Mouse (Mus musculus) mouse embryonic stem cell (cell line): Measurements from ENCODE around the gene Cyb5b.

Experiments used
- in situ Hi-C, 2 experiments: fragments of 300-500 bp; cut with MboI; formaldehyde crosslinking; loops; 1 replicate in 1 of 2; 3 replicates in 1 of 2; pipeline ENCODE4 v1.14.3; 2019 to 2020; ENCODE audit warnings: low sequenced_read_pairs in 2 of 2, low pct_unique_long_range_greater_than_20kb in 1 of 2, mixed read lengths in 1 of 2; ENCODE audit not compliant: unreplicated experiment in 1 of 2

Cyb5b gene

GRCm38 (mm10) chr8:107156816-107157215, 6.4 kb downstream of the Cyb5b start:
- in situ Hi-C loops = no loop called here

- in situ Hi-C loops = no loop called here
These were observed 7.4 kb downstream of the Cyb5b start for GRCm38 (mm10) chr8:107157836-107158235.

DNA sequence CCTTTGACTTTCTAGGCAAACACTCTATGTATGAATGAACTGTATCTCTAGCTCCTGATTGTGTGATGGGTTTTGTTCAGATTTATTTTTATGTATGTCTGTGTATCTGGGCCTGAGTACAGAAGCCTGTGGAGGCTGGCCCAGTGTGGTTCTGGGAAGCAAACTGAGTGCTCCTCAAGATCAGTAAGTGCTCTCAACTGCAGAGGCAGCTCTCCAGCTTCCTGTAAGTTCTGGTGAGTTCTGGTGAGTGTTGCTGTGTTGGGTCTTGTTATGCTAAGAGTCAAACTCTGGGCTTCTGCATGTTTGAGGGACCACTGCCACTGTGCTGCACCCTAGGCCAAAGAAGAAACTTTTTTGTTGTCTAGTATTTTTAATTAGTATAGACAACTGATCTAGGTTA, 8.4 kb downstream of the Cyb5b start:
- in situ Hi-C loops = no loop called here

DNA sequence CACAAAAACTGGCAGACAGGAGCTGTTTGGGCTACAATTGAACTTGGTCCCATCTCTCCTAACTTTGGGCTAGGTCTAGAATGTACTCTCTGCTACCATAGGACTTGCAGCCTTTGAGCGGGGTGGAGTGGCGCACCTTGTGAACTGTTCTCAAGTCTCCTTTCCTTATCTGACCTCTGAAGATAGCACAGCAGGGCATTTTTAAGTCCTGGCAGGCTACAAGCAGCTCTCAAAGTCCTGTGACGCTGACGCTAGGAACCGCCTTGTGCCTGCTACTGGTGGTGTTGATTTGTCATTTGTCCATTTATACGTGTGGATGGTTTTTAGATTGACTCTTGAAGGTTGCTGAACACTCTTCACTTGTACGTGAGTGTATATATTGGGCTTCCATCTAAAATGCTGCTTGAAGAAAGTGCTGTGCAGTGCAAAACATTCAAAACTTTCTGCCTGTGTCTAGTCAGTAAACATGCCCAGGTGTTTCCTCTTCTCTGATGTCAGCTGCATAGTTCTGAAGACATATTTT, 13.9 kb downstream of the Cyb5b start:
- in situ Hi-C loops = no loop called here

DNA sequence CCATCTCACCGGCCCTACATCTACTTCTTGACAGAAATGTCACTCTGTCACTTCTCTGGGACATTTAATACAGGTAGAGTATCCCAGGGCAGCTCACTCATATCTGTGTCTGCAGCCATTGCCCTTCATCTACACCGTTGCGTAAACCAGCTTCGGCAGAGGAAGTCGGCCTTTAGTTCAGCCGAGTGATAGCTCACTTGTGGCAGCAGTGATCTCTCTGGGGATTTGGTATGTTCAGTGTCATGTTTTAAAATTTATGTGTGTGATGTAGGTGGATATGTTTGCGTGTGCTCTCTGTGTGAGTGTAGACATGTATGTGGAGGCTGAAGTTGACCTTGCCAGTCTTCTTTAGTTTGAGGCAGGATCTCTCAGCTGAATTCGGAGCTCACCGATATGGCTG, 15.3 kb downstream of the Cyb5b start:
- in situ Hi-C loops = loop anchor here in 1 of 2 experiments (5.0 kb wide), 1 partner anchor 43 kb away; no protein-coding TSS in a partner anchor

- in situ Hi-C loops = loop anchor here in 1 of 2 experiments (5.0 kb wide), 1 partner anchor 46 kb away; no protein-coding TSS in a partner anchor
These were observed 17.4 kb downstream of the Cyb5b start for GRCm38 (mm10) chr8:107167848-107168247.

GRCm38 (mm10) chr8:107172152-107172551, 21.7 kb downstream of the Cyb5b start:
- in situ Hi-C loops = no loop called here

DNA sequence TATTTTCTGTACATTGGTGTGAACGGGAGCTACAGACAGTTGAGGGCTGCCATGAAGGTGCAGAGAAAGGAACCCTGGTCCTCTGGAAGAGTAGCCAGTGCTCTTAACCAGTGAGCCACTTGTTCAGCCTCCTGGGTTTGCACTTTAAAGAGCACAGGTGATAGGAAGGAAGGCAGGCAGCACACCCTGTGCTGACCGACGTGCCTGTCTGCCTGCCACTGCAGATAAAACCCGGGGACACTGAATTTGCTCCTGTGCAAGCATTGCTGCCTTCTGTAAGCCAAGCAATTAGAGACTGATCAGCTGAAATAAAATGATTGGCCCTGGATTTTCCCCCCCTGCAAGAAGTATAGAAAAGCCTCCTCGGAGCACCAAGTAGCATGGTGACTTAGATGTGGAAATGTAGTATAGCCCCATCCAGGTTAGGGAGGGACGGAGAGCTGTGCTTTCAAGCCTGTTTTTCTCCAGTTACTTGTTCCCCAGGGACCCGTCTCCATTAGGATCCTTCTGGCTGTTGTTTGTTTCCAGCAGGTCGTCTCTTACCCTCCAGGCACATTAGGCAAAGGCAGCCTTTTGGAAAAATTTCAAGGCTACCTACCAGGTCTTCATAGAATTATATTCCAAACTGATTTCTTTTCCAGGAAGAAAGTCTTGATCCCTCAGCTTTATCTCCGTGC, 22.7 kb downstream of the Cyb5b start:
- in situ Hi-C loops = no loop called here

- in situ Hi-C loops = loop anchor here in 1 of 2 experiments (10.0 kb wide), 1 partner anchor 66 kb away; no protein-coding TSS in a partner anchor
These were observed 30.7 kb downstream of the Cyb5b start for GRCm38 (mm10) chr8:107181122-107181521.

DNA sequence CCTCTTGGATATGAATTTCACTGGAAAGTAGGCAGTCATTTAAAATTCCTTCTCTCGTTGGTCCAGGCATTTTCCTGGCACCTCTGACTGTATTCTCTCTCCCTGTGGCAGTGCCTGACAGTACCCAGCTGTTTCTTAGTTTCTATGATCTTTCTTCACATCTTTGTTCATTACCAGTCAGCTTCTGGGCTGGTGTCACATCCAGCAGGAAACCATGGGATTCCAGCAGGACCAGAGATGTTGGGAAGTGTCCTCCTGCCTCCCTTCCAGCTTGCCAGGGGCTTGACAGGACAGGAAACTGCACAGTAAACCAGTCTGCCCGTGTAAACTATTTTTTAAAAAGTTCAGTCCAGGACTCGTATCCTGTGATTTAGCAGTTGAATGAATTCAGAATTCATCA, 34.6 kb downstream of the Cyb5b start:
- in situ Hi-C loops = loop anchor here in 1 of 2 experiments (10.0 kb wide), 1 partner anchor 70 kb away; no protein-coding TSS in a partner anchor

GRCm38 (mm10) chr8:107186659-107187390, 36.4 kb downstream of the Cyb5b start:
- in situ Hi-C loops = loop anchor here in 1 of 2 experiments (10.0 kb wide), 1 partner anchor 72 kb away; no protein-coding TSS in a partner anchor

DNA sequence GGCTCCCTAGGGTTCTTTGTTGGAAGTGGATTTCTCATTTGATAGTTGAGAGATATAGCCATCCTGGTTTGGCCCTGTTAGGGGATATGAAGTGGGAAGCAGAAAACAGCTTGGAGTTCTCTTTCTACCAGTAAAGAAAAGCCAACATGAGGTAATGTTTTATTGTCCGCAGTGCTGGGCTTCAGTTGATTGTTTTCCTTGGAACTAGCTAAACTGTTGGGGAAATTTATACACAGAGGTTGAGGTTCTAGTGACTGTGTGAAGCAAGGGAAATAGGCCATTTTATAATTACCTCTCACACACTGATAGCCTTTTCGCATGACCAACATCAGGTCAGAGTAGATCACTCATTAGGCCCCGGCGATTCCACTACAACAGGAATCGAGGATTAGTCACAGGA, 37.2 kb downstream of the Cyb5b start:
- in situ Hi-C loops = loop anchor here in 1 of 2 experiments (10.0 kb wide), 1 partner anchor 73 kb away; no protein-coding TSS in a partner anchor

- in situ Hi-C loops = no loop called here
These were observed 42.2 kb downstream of the Cyb5b start for GRCm38 (mm10) chr8:107192631-107193030.

GRCm38 (mm10) chr8:107193331-107193730, 42.9 kb downstream of the Cyb5b start:
- in situ Hi-C loops = no loop called here

- in situ Hi-C loops = no loop called here
These were observed 44.5 kb downstream of the Cyb5b start for GRCm38 (mm10) chr8:107194786-107195451.

DNA sequence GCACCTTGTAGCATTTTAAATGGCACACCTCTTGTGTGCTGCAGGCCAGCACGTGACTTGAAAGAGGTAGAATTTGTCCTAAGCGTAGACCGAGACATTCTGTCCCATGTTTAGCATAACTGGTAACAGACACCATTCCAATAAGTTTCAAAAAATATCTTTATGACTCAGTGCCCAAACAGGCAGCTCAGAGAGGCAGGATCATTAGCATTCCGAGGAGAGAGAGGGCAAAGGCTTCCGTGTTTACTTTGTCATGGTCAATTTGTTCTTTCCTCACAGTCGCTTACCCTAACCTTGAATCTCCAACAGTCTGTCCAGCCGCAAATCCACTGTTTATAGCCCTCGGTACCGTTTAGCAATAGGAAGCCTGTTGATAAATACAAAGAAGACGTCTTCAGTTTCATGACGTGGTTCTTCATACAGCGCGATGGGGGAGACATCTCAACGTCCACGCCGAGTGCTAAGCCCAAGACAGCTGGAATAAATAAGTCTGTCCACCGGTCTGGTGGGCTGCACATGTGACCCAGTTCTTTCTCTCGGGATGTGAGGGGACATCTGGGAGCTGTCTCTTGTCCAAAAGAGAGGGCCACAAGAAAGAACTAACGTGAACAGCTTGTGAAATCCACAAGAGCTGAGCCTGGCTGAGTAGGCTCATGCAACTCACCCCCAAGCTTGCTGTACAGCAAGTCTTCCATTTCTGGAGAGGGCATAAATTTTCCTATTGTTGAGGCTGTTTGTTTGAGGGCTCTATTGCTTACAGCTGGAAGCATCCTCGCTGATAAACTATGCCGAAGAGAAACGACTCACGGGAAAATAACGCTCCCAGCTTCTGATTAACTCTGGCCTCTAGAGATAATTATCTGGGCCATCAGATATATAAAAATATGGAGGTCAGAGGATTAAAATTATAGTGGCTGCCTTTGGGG, 47.7 kb downstream of the Cyb5b start:
- in situ Hi-C loops = no loop called here

DNA sequence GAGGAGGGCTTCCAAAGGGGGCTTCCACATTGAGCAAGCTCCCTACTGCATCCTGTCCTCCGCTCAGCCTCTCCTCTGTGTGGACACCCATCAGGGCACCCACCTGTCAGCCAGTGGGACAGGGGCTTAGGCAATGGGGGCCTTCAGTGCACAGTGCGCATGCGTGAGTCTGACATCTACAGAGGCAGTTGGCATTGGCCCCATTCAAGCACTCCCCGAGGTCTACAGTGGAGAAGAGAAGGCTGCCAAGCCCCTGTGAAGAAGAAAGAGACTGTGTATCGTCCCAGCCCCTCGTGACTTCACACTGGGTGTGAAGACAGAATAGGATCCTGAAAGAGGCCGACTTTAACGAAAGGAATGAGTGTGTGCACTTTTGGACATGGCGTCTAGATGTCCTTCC, 54.7 kb downstream of the Cyb5b start:
- in situ Hi-C loops = loop anchor here in 1 of 2 experiments (10.0 kb wide), 1 partner anchor 120 kb away; no protein-coding TSS in a partner anchor
